Mouse (Mus musculus) gastrocnemius, postnatal 36 days (tissue): ENCODE data around the gene Nle1. TPM values are rescaled to one million over a fixed set of nuclear protein-coding genes. Genes with fewer than 3 reads are reported as not detected.
A peak's percentile ranks its signal among the peaks of the same experiment; 100 is the strongest.

Experiments used
- DNase-seq, 2 experiments: peaks; one replicate each; pipeline ENCODE4 v3.0.0; 2022
- intact Hi-C: fragments of 180-260 bp; cut with DNase I; formaldehyde crosslinking; loops from one replicate; pipeline ENCODE4 v1.15.1; 2025
- total RNA-seq, 2 experiments: library from RNA; stranded (reverse); gene quantifications; 2 replicates each; pipeline ENCODE4 v1.2.3; 2021

Nle1 gene
- total RNA-seq, 2 experiments from 2014 or later = 9.1 to 10.5 TPM

- DNase-seq = no peak
- intact Hi-C loops = loop anchor here (5.0 kb wide), 1 partner anchor 113 kb away; the partner anchor contains the start of genes Cct6b and Zfp830
Measured at GRCm38 (mm10) chr11:82874924-82875323, 33.3 kb downstream of the Nle1 start.

GRCm38 (mm10) chr11:82871031-82871446, 37.2 kb downstream of the Nle1 start, which contains the start of gene Rffl:
Rffl (minus strand) TSS chr11:82871210.
- intact Hi-C loops = loop anchor here (2.0 to 5.0 kb wide), 2 partner anchors 56 to 109 kb away; partner anchors contain the start of genes Cct6b and Zfp830
- peak; percentile 91 to 93 for DNase-seq

- DNase-seq = peak; percentile 56 to 70
Measured at GRCm38 (mm10) chr11:82870173-82871030, 37.8 kb downstream of the Nle1 start.

GRCm38 (mm10) chr11:82869506-82870172, 38.6 kb downstream of the Nle1 start:
- intact Hi-C loops = loop anchor here (2.0 to 5.0 kb wide), 2 partner anchors 55 to 107 kb away; partner anchors contain the start of genes Cct6b and Zfp830
- no peak for DNase-seq

More at GRCm38 (mm10) chr11:82870173-82871030, 37.8 kb downstream of the Nle1 start:
- intact Hi-C loops = loop anchor here (2.0 to 5.0 kb wide), 2 partner anchors 56 to 108 kb away; partner anchors contain the start of genes Cct6b and Zfp830

GRCm38 (mm10) chr11:82867956-82868355, 40.3 kb downstream of the Nle1 start:
- DNase-seq = no peak
- intact Hi-C loops = no loop called here

GRCm38 (mm10) chr11:82866850-82867564, 41.2 kb downstream of the Nle1 start:
- no peak for DNase-seq
- intact Hi-C loops = no loop called here

GRCm38 (mm10) chr11:82865957-82866356, 42.3 kb downstream of the Nle1 start:
- no peak for DNase-seq
- intact Hi-C loops = no loop called here

- intact Hi-C loops = no loop called here
- DNase-seq = no peak
Measured at GRCm38 (mm10) chr11:82863488-82863931, 44.7 kb downstream of the Nle1 start.

GRCm38 (mm10) chr11:82863059-82863458, 45.2 kb downstream of the Nle1 start:
- no peak for DNase-seq
- intact Hi-C loops = no loop called here

GRCm38 (mm10) chr11:82862638-82863037, 45.6 kb downstream of the Nle1 start:
- intact Hi-C loops = no loop called here
- no peak for DNase-seq

- DNase-seq = no peak
- intact Hi-C loops = no loop called here
Measured at GRCm38 (mm10) chr11:82861558-82861957, 46.7 kb downstream of the Nle1 start.

- intact Hi-C loops = no loop called here
- DNase-seq = no peak
Measured at GRCm38 (mm10) chr11:82860759-82861158, 47.5 kb downstream of the Nle1 start.

GRCm38 (mm10) chr11:82857307-82857848, 50.8 kb downstream of the Nle1 start:
- intact Hi-C loops = no loop called here

GRCm38 (mm10) chr11:82856032-82856431, 52.2 kb downstream of the Nle1 start:
- intact Hi-C loops = no loop called here
- DNase-seq = no peak

More at GRCm38 (mm10) chr11:82857307-82857848, 50.8 kb downstream of the Nle1 start:
- DNase-seq = no peak

- no peak for DNase-seq
- intact Hi-C loops = no loop called here
Measured at GRCm38 (mm10) chr11:82855327-82855973, 52.8 kb downstream of the Nle1 start.

- intact Hi-C loops = no loop called here
- no peak for DNase-seq
Measured at GRCm38 (mm10) chr11:82854111-82854510, 54.1 kb downstream of the Nle1 start.

GRCm38 (mm10) chr11:82852958-82853357, 55.3 kb downstream of the Nle1 start:
- intact Hi-C loops = no loop called here
- DNase-seq = no peak

- intact Hi-C loops = no loop called here
- DNase-seq = no peak
Measured at GRCm38 (mm10) chr11:82852540-82852939, 55.7 kb downstream of the Nle1 start.

- intact Hi-C loops = no loop called here
- no peak for DNase-seq
Measured at GRCm38 (mm10) chr11:82852115-82852514, 56.1 kb downstream of the Nle1 start.
